Mouse (Mus musculus) ES-E14 (cell line): ENCODE data around the gene Fyn.

Source experiments
- HCFC1 ChIP-seq: IDR thresholded peaks from 2 replicates; pipeline ENCODE4 v1.6.1; 2012; ENCODE audit warnings: low read length, inconsistent platforms, borderline replicate concordance; ENCODE audit not compliant: insufficient read depth
- ZC3H11A ChIP-seq: IDR thresholded peaks from 2 replicates; pipeline ENCODE4 v1.6.1; 2012; ENCODE audit warnings: low read depth, mild to moderate bottlenecking, inconsistent platforms, low read length, borderline replicate concordance

- TF ChIP-seq HCFC1 (no peak), ZC3H11A (no peak)
Measured at GRCm38 (mm10) chr10:39524355-39524754, 155.7 kb downstream of the Fyn start.
